Mouse (Mus musculus) cortical plate, adult 2 months (tissue): Measurements from ENCODE around the gene Rab11fip5. TPM values are rescaled to one million over a fixed set of nuclear protein-coding genes. Genes with fewer than 3 reads are reported as not detected.
A peak's percentile ranks its signal among the peaks of the same experiment; 100 is the strongest.

Experiments used
- H3K27ac ChIP-seq: fragments of 200-500 bp; 2 replicates; pipeline ENCODE4 v1.5.1; 2012; ENCODE audit warnings: low read length, control low read depth, inconsistent platforms; ENCODE audit not compliant: insufficient read depth
- H3K4me1 ChIP-seq: fragments of 200-500 bp; 2 replicates; pipeline ENCODE4 v1.6.1; 2011; ENCODE audit warnings: low read length; ENCODE audit not compliant: control insufficient read depth, insufficient read depth
- H3K4me3 ChIP-seq: fragments of 200-500 bp; 2 replicates; pipeline ENCODE4 v1.5.1; 2011; ENCODE audit warnings: mild to moderate bottlenecking, low read length, control low read depth; ENCODE audit not compliant: insufficient read depth
- CTCF ChIP-seq: fragments of 200-500 bp; IDR thresholded peaks from 2 replicates; pipeline ENCODE4 v1.5.1; 2011; ENCODE audit warnings: mild to moderate bottlenecking, control low read depth, low read length; ENCODE audit not compliant: insufficient read depth; ENCODE audit errors: extremely low read depth
- POLR2A ChIP-seq: fragments of 200-500 bp; IDR thresholded peaks from 2 replicates; pipeline ENCODE4 v1.6.1; 2011; ENCODE audit warnings: mild to moderate bottlenecking, low read length, control low read depth; ENCODE audit not compliant: insufficient read depth; ENCODE audit errors: extremely low read depth
- polyA plus RNA-seq: library from polyadenylated mRNA; depleted of rRNA; stranded (reverse); fragments of >200 nt; gene quantifications from 2 replicates; pipeline ENCODE4 v1.2.3, GENCODE M21; 2012

The Rab11fip5 gene
- polyA plus RNA-seq, 1 experiment = 46.6 TPM

DNA sequence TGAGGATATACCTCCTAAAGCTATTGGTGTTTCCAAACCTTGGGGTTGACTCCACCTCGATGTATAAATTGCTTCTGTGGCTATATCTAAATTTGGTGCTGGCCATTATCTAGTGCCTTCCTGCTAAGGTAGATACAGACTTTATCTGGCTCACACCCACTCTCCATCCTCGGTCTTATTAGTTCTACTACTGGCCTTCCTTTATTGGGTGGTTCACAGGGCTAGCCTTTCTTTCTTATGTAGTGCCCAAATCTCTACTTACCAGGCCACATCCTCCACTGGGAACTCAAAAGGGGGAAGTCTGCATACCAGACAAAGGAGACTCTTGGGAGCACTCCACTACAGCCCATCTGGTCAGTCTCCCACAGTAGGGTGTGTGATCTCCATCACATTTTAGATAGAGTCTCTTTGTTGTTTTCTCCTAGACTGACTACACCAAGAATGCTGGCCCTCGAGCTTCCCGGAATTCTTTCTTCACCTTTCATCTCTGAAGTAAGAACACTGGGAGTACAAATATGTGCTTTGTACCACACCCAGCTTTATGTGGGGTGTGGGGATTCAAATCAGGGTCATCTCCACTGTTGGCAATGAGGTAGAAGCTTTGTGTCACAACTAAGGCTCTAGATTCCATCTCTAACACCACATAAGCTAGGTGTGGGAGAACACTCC lies 2.8 kb upstream of the Rab11fip5 start:
- no peak overlapping the region for H3K27ac ChIP-seq
- TF ChIP-seq POLR2A (no peak), CTCF (no peak)
- H3K4me3 ChIP-seq = no peak overlapping the region
- peaks cover 4% of the 10 kb centered on the region for H3K4me1 ChIP-seq

DNA sequence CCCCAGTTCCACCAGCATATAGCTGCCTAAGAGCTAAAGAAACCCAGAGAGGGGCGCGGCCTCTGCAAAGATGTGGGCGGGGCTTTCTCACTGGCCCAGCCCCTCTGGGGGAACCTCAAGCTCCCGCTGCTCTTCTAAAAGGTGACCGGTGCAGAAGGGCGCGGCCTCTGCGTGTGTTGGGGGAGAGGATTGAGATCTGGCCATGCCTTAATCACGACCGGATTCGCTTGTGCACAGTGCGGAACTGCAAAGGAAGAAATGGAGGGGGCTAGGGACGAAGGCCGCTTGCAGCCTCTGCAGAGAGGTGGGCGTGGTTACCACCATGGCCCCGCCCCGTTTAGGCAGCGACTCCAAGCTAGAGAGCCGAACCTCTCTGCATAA lies 290 bp upstream of the Rab11fip5 start:
- Histone ChIP-seq H3K4me3 (peak overlapping the region; percentile 51), H3K27ac (no peak overlapping the region), H3K4me1 (peaks cover 4% of the 10 kb centered on the region)
- TF ChIP-seq CTCF = no peak
- peak; percentile 28; the same call in 1 of the 2 replicates for TF ChIP-seq POLR2A

- Histone ChIP-seq H3K4me3 (peak overlapping the region; percentile 51), H3K27ac (no peak overlapping the region)
- TF ChIP-seq POLR2A = no peak
- TF ChIP-seq CTCF = no peak
These were observed 1.2 kb downstream of the Rab11fip5 start for GRCm38 (mm10) chr6:85373066-85373860.

DNA sequence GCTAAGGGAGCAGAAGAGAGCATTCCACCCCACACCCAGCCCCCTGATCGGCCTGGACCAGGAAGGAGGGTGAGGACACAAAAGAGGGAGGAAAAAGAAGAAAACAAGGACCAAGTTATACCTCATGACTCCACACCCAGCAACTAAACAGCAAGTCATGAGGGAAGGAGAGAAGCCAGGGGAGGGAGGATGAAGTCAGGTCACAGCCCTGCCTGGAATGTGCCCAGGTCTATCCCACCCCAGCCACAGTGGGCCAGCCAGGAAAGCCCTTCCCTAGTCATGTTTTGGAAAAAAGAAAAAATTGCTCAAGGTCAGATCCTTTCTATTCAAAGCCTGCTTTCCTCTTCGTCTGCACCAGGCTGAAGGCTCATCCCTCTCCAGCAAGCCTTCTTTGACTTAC lies 1.9 kb downstream of the Rab11fip5 start:
- H3K4me1 ChIP-seq = peaks cover 10% of the 10 kb centered on the region

More at GRCm38 (mm10) chr6:85373066-85373860, 1.2 kb downstream of the Rab11fip5 start:
- peaks cover 9% of the 10 kb centered on the region for H3K4me1 ChIP-seq

GRCm38 (mm10) chr6:85371859-85372405 lies 2.5 kb downstream of the Rab11fip5 start:
- Histone ChIP-seq H3K4me3 (peak overlapping the region; percentile 51; the same call in 1 of the 2 replicates), H3K4me1 (peaks cover 10% of the 10 kb centered on the region), H3K27ac (0 out of 2 replicates have a peak overlapping the region, but pooled peaks have one; percentile 2)
- TF ChIP-seq CTCF = no peak

More for the DNA sequence above, 1.9 kb downstream of the Rab11fip5 start:
- peak overlapping the region; percentile 51 for H3K4me3 ChIP-seq
- H3K27ac ChIP-seq = 0 out of 2 replicates have a peak overlapping the region, but pooled peaks have one; percentile 2
- TF ChIP-seq POLR2A (no peak), CTCF (no peak)

DNA sequence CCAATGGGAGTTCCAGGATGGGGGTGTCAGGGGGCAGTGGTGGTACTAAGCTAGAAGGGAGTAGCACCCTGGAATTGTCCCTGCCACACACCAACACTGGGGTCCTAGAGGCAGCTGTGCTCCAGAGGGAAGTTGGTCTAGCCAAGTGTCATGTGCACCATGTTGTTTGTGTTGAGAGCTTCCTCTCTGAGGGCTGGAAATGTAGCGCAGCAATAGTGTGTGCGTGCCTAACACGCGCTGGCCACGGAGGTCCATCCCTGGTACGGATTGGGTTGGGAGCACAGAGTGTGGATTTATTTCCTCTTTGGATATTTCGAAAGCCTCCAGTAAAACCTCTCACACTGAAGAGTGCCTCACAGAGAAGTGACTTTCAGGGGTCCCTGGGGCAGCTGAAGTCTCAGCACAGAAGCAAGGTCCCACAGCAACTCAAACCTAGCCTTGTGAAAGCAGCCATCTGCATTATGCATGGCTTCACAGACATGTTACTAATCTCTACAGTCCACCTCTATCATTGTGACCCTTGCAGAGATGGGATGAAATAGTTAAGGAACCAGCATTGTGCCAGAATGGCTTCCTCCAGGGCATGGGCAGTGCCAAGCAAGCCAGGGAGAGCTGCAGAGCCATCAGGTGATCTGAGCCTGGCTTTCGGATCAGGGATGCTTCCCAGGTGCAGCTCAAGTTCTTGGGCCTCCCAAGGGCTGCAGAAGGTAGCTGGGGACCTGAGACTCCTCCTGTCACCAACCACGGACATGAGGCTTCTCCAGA lies 3.6 kb downstream of the Rab11fip5 start:
- TF ChIP-seq POLR2A = no peak
- no peak for TF ChIP-seq CTCF
- Histone ChIP-seq H3K4me1 (peaks cover 10% of the 10 kb centered on the region), H3K27ac (no peak overlapping the region), H3K4me3 (no peak overlapping the region)

DNA sequence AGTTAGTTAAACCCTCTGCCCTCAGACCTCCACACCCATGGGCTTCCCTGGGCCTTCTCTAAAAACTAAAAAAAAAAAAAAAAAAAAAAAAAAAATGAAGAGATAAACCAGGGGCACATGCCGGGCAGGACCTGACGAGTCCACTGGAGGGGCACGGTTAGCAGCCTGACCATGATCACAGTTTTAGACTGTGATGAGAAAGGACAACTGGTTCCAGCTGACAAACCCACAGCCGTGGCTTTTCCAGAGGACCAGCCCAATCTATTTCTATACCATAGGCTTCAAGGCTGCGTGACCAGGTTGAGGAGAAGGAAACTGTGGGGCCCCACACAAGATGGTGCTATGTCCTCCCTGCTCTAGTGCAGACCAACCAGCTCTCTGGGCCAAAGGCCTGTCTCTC lies 4.4 kb downstream of the Rab11fip5 start:
- Histone ChIP-seq H3K4me1 (peaks cover 10% of the 10 kb centered on the region), H3K4me3 (no peak overlapping the region), H3K27ac (no peak overlapping the region)
- TF ChIP-seq POLR2A (no peak), CTCF (no peak)

DNA sequence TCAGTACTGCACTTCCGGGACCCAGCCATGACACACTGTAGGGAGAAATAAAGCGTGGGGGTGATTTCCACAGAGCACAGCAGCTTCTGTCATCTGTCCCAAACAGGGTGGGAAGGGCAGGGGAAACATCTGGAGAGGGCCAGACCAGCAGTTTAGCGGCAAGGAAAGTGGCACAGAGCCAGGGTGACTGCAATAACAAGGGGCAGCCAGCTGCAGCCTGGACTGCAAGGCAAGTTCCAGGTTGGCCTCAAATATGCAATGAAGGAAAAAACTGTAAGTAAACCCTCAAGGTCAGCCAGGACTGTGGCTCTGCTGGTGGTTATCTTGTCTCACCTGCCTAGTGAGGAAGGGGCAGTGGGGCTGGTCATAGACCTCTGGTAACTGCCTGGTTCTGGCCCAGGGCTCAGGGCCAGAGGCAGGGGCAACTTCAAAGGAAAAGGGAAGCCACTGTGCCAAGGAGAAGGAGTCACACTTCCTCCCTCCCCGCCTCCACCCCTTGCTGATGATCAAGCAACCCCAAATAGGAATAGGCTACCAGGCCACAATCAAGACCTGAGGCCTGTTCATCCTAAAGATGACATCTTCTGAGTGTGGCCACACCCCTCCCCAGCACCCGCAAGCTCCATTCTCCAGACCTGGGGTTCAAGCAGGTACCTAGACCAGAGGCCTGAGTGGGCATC lies 5.1 kb downstream of the Rab11fip5 start:
- Histone ChIP-seq H3K27ac (no peak overlapping the region), H3K4me3 (no peak overlapping the region), H3K4me1 (peaks cover 10% of the 10 kb centered on the region)
- TF ChIP-seq POLR2A = no peak
- TF ChIP-seq CTCF = no peak

GRCm38 (mm10) chr6:85368722-85369121 lies 5.7 kb downstream of the Rab11fip5 start:
- Histone ChIP-seq H3K4me3 (no peak overlapping the region), H3K27ac (no peak overlapping the region), H3K4me1 (peaks cover 10% of the 10 kb centered on the region)
- TF ChIP-seq CTCF = no peak
- no peak for TF ChIP-seq POLR2A
